Comparison of ENCODE assay signal across 9 mouse cellular contexts in the genomic region with DNA sequence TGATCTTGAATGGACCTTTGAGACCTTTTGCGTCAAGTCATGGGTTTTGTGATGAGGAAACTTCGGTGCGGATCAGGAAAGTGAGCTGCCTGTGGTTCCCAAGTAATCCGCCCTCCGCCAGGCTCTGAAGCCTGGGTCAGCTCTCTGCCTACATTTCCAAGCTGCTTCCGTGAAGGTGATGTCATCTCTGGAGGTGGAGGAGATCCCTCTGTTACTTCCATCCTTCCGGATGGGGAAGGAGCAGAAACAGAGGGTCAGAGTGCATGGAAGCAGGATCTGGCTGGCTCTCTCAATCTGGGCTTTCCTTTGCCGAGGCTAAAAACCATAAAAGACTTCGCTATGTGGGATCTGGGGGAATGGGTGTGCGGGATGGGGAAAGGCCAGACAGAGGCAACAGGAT. TPM values are rescaled to one million over a fixed set of nuclear protein-coding genes. Genes with fewer than 3 reads are reported as not detected.
DNase-seq lines count a peak whose midpoint lies in the region; ATAC-seq lines count a peak whose summit lies in the region.
"Had no signal": no experiment of that assay in that cellular context is flagged by ENCODE, and none has a peak within 500 bp of the region (broad histone marks: within the 10 kb centered on the region; RNA-seq: fewer than 3 reads in every experiment).

No protein-coding gene starts in this region.

- H3K4me2 ChIP-seq in hindbrain, embryonic 15.5 days, result peak overlapping the region; percentile 92
- no peak overlapping the region for H3K4me2 ChIP-seq in hindbrain, embryonic 13.5 days
- H3K4me2 ChIP-seq in embryonic facial prominence, embryonic 15.5 days (replicated peaks), result peak overlapping the region; percentile 86; the same call in 1 of the 2 replicates
- peak overlapping the region; percentile 67; the same call in 1 of the 2 replicates for H3K4me2 ChIP-seq in stomach, embryonic 16.5 days (ENCODE audit: low read depth, low read length)

- peaks cover 13% of the 10 kb centered on the region for H3K27me3 ChIP-seq in hindbrain, embryonic 15.5 days
- peaks cover 39% of the 10 kb centered on the region for H3K27me3 ChIP-seq in hindbrain, embryonic 13.5 days
- no peaks in the 10 kb centered on the region for H3K27me3 ChIP-seq in embryonic facial prominence, embryonic 15.5 days
- H3K27me3 ChIP-seq in stomach, embryonic 16.5 days (ENCODE audit: control insufficient read depth, insufficient read depth, low read length), result no peaks in the 10 kb centered on the region

- no peak overlapping the region for H3K27ac ChIP-seq in hindbrain, embryonic 15.5 days (replicated peaks)
- no peak overlapping the region for H3K27ac ChIP-seq in hindbrain, embryonic 13.5 days
- H3K27ac ChIP-seq in embryonic facial prominence, embryonic 15.5 days (replicated peaks), result peak overlapping the region; percentile 51; the same call in 1 of the 2 replicates
- H3K27ac ChIP-seq in stomach, embryonic 16.5 days (ENCODE audit: low read length), result peak overlapping the region; percentile 91; the same call in 1 of the 2 replicates
- H3K27ac ChIP-seq: embryonic facial prominence, embryonic 13.5 days had no signal

- no peaks in the 10 kb centered on the region for H3K36me3 ChIP-seq in hindbrain, embryonic 15.5 days
- H3K36me3 ChIP-seq in hindbrain, embryonic 13.5 days, result no peaks in the 10 kb centered on the region
- no peaks in the 10 kb centered on the region for H3K36me3 ChIP-seq in embryonic facial prominence, embryonic 15.5 days
- H3K36me3 ChIP-seq in stomach, embryonic 16.5 days (ENCODE audit: control insufficient read depth, insufficient read depth, low read length), result no peaks in the 10 kb centered on the region

- ATAC-seq in hindbrain, embryonic 15.5 days (ENCODE audit: low FRiP score, low read depth), result no peak
- ATAC-seq in hindbrain, embryonic 13.5 days (ENCODE audit: low FRiP score), result no peak
- no peak for ATAC-seq in embryonic facial prominence, embryonic 15.5 days (ENCODE audit: insufficient number of reproducible peaks, low FRiP score, low TSS enrichment, low read depth)
- no peak for ATAC-seq in stomach, embryonic 16.5 days (ENCODE audit: insufficient read depth, low FRiP score)

- no peak overlapping the region for H3K9ac ChIP-seq in hindbrain, embryonic 15.5 days
- no peak overlapping the region for H3K9ac ChIP-seq in hindbrain, embryonic 13.5 days
- no peak overlapping the region for H3K9ac ChIP-seq in embryonic facial prominence, embryonic 15.5 days
- peak overlapping the region; percentile 9; the same call in 1 of the 2 replicates for H3K9ac ChIP-seq in stomach, embryonic 16.5 days (ENCODE audit: low read length)
- H3K9ac ChIP-seq: embryonic facial prominence, embryonic 13.5 days had no signal

- DNase-seq in lung, postnatal 36 days, result peak; percentile 62
- DNase-seq in lung, postnatal 14 days, result no peak
- DNase-seq in gastrocnemius, postnatal 14 days, result no peak
- DNase-seq: retina, postnatal 1 day had no signal

- H3K4me3 ChIP-seq in hindbrain, embryonic 15.5 days, result no peak overlapping the region
- H3K4me3 ChIP-seq in hindbrain, embryonic 13.5 days, result no peak overlapping the region
- H3K4me3 ChIP-seq in embryonic facial prominence, embryonic 15.5 days (replicated peaks), result peak overlapping the region; percentile 83
- H3K4me3 ChIP-seq in stomach, embryonic 16.5 days (replicated peaks; ENCODE audit: low read length), result no peak overlapping the region

- peaks cover 18% of the 10 kb centered on the region; the same call in 1 of the 2 replicates for H3K4me1 ChIP-seq in hindbrain, embryonic 15.5 days (replicated peaks)
- peaks cover 24% of the 10 kb centered on the region for H3K4me1 ChIP-seq in hindbrain, embryonic 13.5 days (replicated peaks)
- peaks cover 41% of the 10 kb centered on the region for H3K4me1 ChIP-seq in embryonic facial prominence, embryonic 15.5 days
- 0 out of 2 replicates have a peak, but pooled peaks cover 5% of the 10 kb centered on the region for H3K4me1 ChIP-seq in stomach, embryonic 16.5 days (ENCODE audit: control insufficient read depth, insufficient read depth, low read length)

- intact Hi-C loops in gastrocnemius, postnatal 14 days (cut with DNase I; ENCODE audit: low total_unique reads), result no loop called here

- 84% methylated on average over 10 of the region's 10 CpGs for WGBS in hindbrain, embryonic 15.5 days
- WGBS in hindbrain, embryonic 13.5 days, result 93% methylated on average over 10 of the region's 10 CpGs
- WGBS in embryonic facial prominence, embryonic 15.5 days, result 84% methylated on average over 10 of the region's 10 CpGs
- WGBS in stomach, embryonic 16.5 days, result 79% methylated on average over 10 of the region's 10 CpGs

- H3K9me3 ChIP-seq in hindbrain, embryonic 15.5 days, result no peaks in the 10 kb centered on the region
- no peaks in the 10 kb centered on the region for H3K9me3 ChIP-seq in hindbrain, embryonic 13.5 days
- no peaks in the 10 kb centered on the region for H3K9me3 ChIP-seq in embryonic facial prominence, embryonic 15.5 days (replicated peaks)
- no peaks in the 10 kb centered on the region for H3K9me3 ChIP-seq in stomach, embryonic 16.5 days (replicated peaks; ENCODE audit: control insufficient read depth, low read length)
- H3K9me3 ChIP-seq: embryonic facial prominence, embryonic 13.5 days had no signal

RNA-seq across cellular contexts. Expression of gene Cd9, which starts 3.2 kb away (rescaled TPM):
- 108 TPM in 2 replicates for polyA plus RNA-seq in hindbrain, embryonic 15.5 days (2015; fragmentation: Nextera tagmentation; extraction: Ambion mirVana)
- polyA plus RNA-seq in hindbrain, embryonic 13.5 days (2015; fragmentation: Nextera tagmentation; extraction: Ambion mirVana), result 57.8 and 63.4 TPM in 2 replicates
- polyA plus RNA-seq in embryonic facial prominence, embryonic 15.5 days (2015; fragmentation: Nextera tagmentation; extraction: Ambion mirVana), result 366 and 382 TPM in 2 replicates
- 452 and 514 TPM in 2 replicates for polyA plus RNA-seq in stomach, embryonic 16.5 days (2015; fragmentation: Nextera tagmentation; extraction: Ambion mirVana)
- total RNA-seq in gastrocnemius, postnatal 14 days (2021), result 10 to 100 TPM; 47.6 to 76.0 TPM

RNA-seq across cellular contexts. Expression of gene Vwf, which starts 55.2 kb away (rescaled TPM):
- 10.2 and 10.8 TPM in 2 replicates for polyA plus RNA-seq in hindbrain, embryonic 15.5 days (2015; fragmentation: Nextera tagmentation; extraction: Ambion mirVana)
- 8.0 and 11.3 TPM in 2 replicates for polyA plus RNA-seq in hindbrain, embryonic 13.5 days (2015; fragmentation: Nextera tagmentation; extraction: Ambion mirVana)
- polyA plus RNA-seq in embryonic facial prominence, embryonic 15.5 days (2015; fragmentation: Nextera tagmentation; extraction: Ambion mirVana), result 8.8 and 9.4 TPM in 2 replicates
- 5.4 and 6.9 TPM in 2 replicates for polyA plus RNA-seq in stomach, embryonic 16.5 days (2015; fragmentation: Nextera tagmentation; extraction: Ambion mirVana)
- total RNA-seq in gastrocnemius, postnatal 14 days (2021), result 10 to 100 TPM; 25.4 to 29.5 TPM

Comparison
In these comparisons a context has a peak if more than half of its experiments do, and no peak if none do; other contexts are left out.
1. H3K27ac ChIP-seq: peak in embryonic facial prominence, embryonic 15.5 days (single experiment) and stomach, embryonic 16.5 days (single experiment); none in hindbrain, embryonic 15.5 days (single experiment) and hindbrain, embryonic 13.5 days (single experiment).